Mouse (Mus musculus) MEL-GATA-1-ER (cell line): ENCODE results near the gene Ism2.
"Not testable (repeated sequence)": the region's sequence is repeated elsewhere in the genome, so short reads cannot be mapped to it uniquely, and the experiment has no call there.

Experiments used
- DNase-seq: peaks from one replicate; pipeline ENCODE4 v3.0.0-alpha.2; 2012; ENCODE audit warnings: low read depth; ENCODE audit errors: extremely low read depth

Ism2 gene

GRCm38 (mm10) chr12:87299657-87300440 is at the start of gene Ism2:
Gene Ism2, minus strand, starts transcription at chr12:87299705.
- no peak for DNase-seq

GRCm38 (mm10) chr12:87348029-87348428 is 48.5 kb upstream of the Ism2 start:
- no peak for DNase-seq

- DNase-seq: no peak
Observed at GRCm38 (mm10) chr12:87347511-87347910, 48.0 kb upstream of the Ism2 start.

DNA sequence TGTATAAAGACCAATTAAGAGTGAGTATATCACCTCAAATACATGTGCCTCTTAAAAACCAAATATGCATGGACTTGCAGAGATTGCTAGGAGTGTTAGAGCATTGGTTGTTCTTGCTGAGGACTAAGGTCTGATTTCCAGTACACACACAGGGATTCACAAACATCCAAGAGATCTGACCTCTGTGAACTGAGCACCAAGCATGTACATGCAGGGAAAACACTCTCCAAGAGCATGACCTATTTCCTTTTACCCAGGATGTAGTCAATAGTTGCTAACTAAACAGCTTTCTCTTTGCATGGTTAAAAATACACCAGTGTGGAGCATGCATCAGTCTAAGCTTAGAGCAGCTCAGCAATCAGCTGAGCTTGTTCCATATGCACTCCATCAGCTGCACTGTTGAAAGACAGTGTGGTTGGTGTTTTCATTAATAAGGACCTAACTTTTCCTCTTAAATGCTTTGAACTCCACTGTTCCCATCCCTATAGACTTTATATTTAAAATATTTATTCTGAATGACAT is 43.6 kb upstream of the Ism2 start:
- no peak for DNase-seq

GRCm38 (mm10) chr12:87338082-87338481 is 38.6 kb upstream of the Ism2 start:
- DNase-seq: no peak

- no peak for DNase-seq
Observed at GRCm38 (mm10) chr12:87334886-87335285, 35.4 kb upstream of the Ism2 start.

GRCm38 (mm10) chr12:87333794-87334193 is 34.3 kb upstream of the Ism2 start:
- no peak for DNase-seq

- no peak for DNase-seq
Observed at GRCm38 (mm10) chr12:87332511-87332910, 33.0 kb upstream of the Ism2 start.

GRCm38 (mm10) chr12:87331908-87332307 is 32.4 kb upstream of the Ism2 start:
- DNase-seq: no peak

- no peak for DNase-seq
Observed at GRCm38 (mm10) chr12:87331053-87331456, 31.6 kb upstream of the Ism2 start.

- no peak for DNase-seq
Observed at GRCm38 (mm10) chr12:87330213-87330612, 30.7 kb upstream of the Ism2 start.

DNA sequence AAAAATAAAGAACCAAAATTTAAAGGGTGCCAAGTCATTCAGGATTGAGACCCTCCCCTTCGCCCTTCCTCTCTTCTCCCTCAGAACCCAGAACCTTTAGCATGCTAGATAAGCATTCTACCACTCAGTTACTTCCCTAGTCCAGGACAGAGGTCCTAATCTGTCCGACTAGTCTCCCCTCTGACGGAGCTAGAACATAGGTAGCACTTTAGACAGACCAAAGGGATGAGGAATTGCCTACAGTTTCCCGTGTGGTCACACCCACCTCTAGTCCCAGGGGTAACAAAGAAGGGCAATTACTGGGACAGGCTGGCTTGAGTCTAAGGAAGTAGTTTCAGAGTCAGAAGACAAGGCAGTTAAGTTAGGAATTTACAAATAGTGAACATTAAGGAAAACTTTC is 28.5 kb upstream of the Ism2 start:
- DNase-seq: peak; percentile 30

DNA sequence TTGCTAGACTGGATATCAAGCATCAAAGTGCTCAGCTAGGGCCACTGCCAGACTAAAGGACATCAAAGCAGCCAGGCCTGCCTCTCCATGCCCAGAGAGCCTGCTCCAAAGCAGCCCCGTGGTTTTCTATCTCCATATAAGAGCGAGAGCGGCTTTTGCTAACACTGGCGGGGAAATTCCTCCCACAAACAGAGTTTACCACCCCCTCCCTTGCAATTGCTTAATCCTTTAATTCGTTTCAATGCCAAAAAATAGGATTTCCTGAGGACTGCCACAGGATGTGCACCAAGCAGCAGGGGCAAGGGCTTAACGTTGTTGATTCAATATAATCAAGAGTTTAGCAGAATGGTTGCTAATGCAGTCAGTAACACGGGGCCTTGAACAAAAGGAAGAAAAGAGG is 28.1 kb upstream of the Ism2 start:
- no peak for DNase-seq

- DNase-seq: no peak
Observed at GRCm38 (mm10) chr12:87325452-87325851, 25.9 kb upstream of the Ism2 start.

DNA sequence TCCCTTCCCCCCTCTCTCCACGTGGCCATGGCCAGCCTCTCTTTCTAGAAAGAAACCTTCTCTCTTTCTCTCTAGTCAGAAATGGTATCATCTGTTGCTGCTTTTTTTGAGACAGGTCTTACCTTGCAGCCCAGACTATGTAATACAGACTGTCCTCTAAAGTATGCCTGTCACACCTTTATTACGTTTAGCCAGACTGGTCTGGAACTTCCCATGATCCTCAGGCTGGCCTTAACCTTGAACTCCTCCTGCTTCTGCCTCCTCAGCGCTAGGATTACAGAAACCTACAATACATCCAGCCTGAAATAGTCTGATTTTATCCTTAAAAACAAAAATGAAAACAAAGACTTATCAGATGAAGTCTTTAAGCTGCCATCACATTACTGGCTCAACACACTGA is 19.7 kb upstream of the Ism2 start:
- DNase-seq: no peak

GRCm38 (mm10) chr12:87317951-87318350 is 18.4 kb upstream of the Ism2 start:
- no peak for DNase-seq

- no peak for DNase-seq
Observed at GRCm38 (mm10) chr12:87313098-87313497, 13.6 kb upstream of the Ism2 start.

- not testable (repeated sequence) for DNase-seq
Observed at GRCm38 (mm10) chr12:87306584-87306844, 7.0 kb upstream of the Ism2 start.

- DNase-seq: no peak
Observed at GRCm38 (mm10) chr12:87305767-87306583, 6.5 kb upstream of the Ism2 start.

DNA sequence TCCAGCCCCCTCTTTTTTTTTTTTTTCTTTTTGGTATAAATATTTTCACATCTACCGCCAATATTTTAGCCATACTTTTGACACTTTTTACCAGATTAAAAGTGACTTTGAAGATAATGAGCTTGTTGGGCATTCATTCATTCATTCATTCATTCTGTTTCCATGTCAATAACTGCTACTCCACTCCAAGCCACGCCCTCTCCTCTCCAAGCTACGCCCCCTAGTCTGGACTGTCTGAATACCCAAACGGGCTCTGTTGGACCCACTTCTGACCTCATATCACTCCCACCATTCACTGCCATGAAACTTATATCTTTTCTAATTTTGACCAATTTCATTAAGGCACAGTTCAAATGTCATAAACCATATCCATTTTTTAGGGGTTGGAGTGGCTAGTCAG is 1.7 kb upstream of the Ism2 start:
- DNase-seq: no peak

GRCm38 (mm10) chr12:87300441-87300690 is 861 bp upstream of the Ism2 start:
- DNase-seq: no peak

- DNase-seq: no peak
Observed at GRCm38 (mm10) chr12:87299037-87299656, 358 bp downstream of the Ism2 start.

DNA sequence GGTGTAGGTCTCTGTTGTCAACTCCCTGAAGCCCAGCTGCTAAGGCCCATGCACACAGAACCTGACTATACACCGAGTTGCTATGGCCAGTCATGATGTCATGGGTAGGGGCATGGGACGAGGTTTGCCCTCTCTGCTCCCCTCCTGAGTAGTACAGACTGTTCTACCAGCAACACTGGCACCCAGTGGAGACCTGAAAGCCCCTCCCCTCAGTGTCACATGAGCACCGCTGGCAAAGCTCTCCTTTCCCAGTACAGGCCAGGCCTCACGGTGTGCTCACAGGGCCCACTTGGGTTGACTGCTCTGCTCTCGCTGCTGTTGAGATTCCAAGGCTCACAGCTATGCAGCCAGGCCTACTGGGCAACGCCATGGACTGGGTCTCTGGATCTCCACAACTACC is 5.6 kb downstream of the Ism2 start:
- no peak for DNase-seq
